Mouse (Mus musculus): ENCODE measurements around the gene Usp48. TPM values are rescaled to one million over a fixed set of nuclear protein-coding genes. Genes with fewer than 3 reads are reported as not detected.
A peak's percentile ranks its signal among the peaks of the same experiment; 100 is the strongest.

Gene Usp48
- polyA plus RNA-seq, 1 experiment, result 109 TPM

GRCm38 (mm10) chr4:137629354-137629753 lies 35.8 kb downstream of the Usp48 start:
- H3K4me1 ChIP-seq (replicated peaks; ENCODE audit: control insufficient read depth, insufficient read depth, low read length), result no peaks in the 10 kb centered on the region
- no peak for DNase-seq
- WGBS, result 90% methylated on average over 7 of the region's 7 CpGs
- peaks cover 64% of the 10 kb centered on the region for H3K36me3 ChIP-seq (ENCODE audit: control insufficient read depth, insufficient read depth, low read length)
- H3K27ac ChIP-seq (ENCODE audit: control insufficient read depth, insufficient read depth, low read length), result no peak overlapping the region
- no peaks in the 10 kb centered on the region for H3K27me3 ChIP-seq (ENCODE audit: control insufficient read depth, insufficient read depth, low read length)
- no peak for TF ChIP-seq CTCF (IDR thresholded peaks at IDR 0.05; ENCODE audit: borderline replicate concordance, control insufficient read depth, extremely low read depth, insufficient read depth, low read length, poor library complexity)
- TF ChIP-seq POLR2A (IDR thresholded peaks at IDR 0.05; ENCODE audit: control insufficient read depth, extremely low read depth, insufficient read depth, low read length, poor library complexity), result no peak
- H3K4me3 ChIP-seq (ENCODE audit: control insufficient read depth, insufficient read depth, low read length), result no peak overlapping the region

GRCm38 (mm10) chr4:137630153-137630552 lies 36.6 kb downstream of the Usp48 start:
- DNase-seq, result no peak
- H3K27me3 ChIP-seq (ENCODE audit: control insufficient read depth, insufficient read depth, low read length), result no peaks in the 10 kb centered on the region
- H3K27ac ChIP-seq (ENCODE audit: control insufficient read depth, insufficient read depth, low read length), result no peak overlapping the region
- no peaks in the 10 kb centered on the region for H3K4me1 ChIP-seq (replicated peaks; ENCODE audit: control insufficient read depth, insufficient read depth, low read length)
- 96% methylated on average over 2 of the region's 2 CpGs for WGBS
- H3K36me3 ChIP-seq (ENCODE audit: control insufficient read depth, insufficient read depth, low read length), result peaks cover 68% of the 10 kb centered on the region
- TF ChIP-seq POLR2A (IDR thresholded peaks at IDR 0.05; ENCODE audit: control insufficient read depth, extremely low read depth, insufficient read depth, low read length, poor library complexity), result no peak
- no peak for TF ChIP-seq CTCF (IDR thresholded peaks at IDR 0.05; ENCODE audit: borderline replicate concordance, control insufficient read depth, extremely low read depth, insufficient read depth, low read length, poor library complexity)
- no peak overlapping the region for H3K4me3 ChIP-seq (ENCODE audit: control insufficient read depth, insufficient read depth, low read length)

- H3K27ac ChIP-seq (ENCODE audit: control insufficient read depth, insufficient read depth, low read length), result no peak overlapping the region
Measured at GRCm38 (mm10) chr4:137631596-137631995, 38.0 kb downstream of the Usp48 start.

GRCm38 (mm10) chr4:137633394-137633793 lies 39.8 kb downstream of the Usp48 start:
- H3K4me1 ChIP-seq (replicated peaks; ENCODE audit: control insufficient read depth, insufficient read depth, low read length), result no peaks in the 10 kb centered on the region
- WGBS, result 87% methylated on average over 4 of the region's 4 CpGs
- H3K27ac ChIP-seq (ENCODE audit: control insufficient read depth, insufficient read depth, low read length), result no peak overlapping the region
- no peak for TF ChIP-seq POLR2A (IDR thresholded peaks at IDR 0.05; ENCODE audit: control insufficient read depth, extremely low read depth, insufficient read depth, low read length, poor library complexity)
- no peak for TF ChIP-seq CTCF (IDR thresholded peaks at IDR 0.05; ENCODE audit: borderline replicate concordance, control insufficient read depth, extremely low read depth, insufficient read depth, low read length, poor library complexity)
- peaks cover 81% of the 10 kb centered on the region for H3K36me3 ChIP-seq (ENCODE audit: control insufficient read depth, insufficient read depth, low read length)
- H3K4me3 ChIP-seq (ENCODE audit: control insufficient read depth, insufficient read depth, low read length), result no peak overlapping the region
- H3K27me3 ChIP-seq (ENCODE audit: control insufficient read depth, insufficient read depth, low read length), result no peaks in the 10 kb centered on the region
- no peak for DNase-seq

More at GRCm38 (mm10) chr4:137631596-137631995, 38.0 kb downstream of the Usp48 start:
- TF ChIP-seq POLR2A (IDR thresholded peaks at IDR 0.05; ENCODE audit: control insufficient read depth, extremely low read depth, insufficient read depth, low read length, poor library complexity) (no peak), CTCF (IDR thresholded peaks at IDR 0.05; ENCODE audit: borderline replicate concordance, control insufficient read depth, extremely low read depth, insufficient read depth, low read length, poor library complexity) (no peak)
- Histone ChIP-seq H3K36me3 (ENCODE audit: control insufficient read depth, insufficient read depth, low read length) (peaks cover 74% of the 10 kb centered on the region), H3K27me3 (ENCODE audit: control insufficient read depth, insufficient read depth, low read length) (no peaks in the 10 kb centered on the region), H3K4me3 (ENCODE audit: control insufficient read depth, insufficient read depth, low read length) (no peak overlapping the region), H3K4me1 (replicated peaks; ENCODE audit: control insufficient read depth, insufficient read depth, low read length) (no peaks in the 10 kb centered on the region)
- 96% methylated on average over 3 of the region's 3 CpGs for WGBS
- DNase-seq, result no peak

- peaks cover 4% of the 10 kb centered on the region for H3K4me1 ChIP-seq (replicated peaks; ENCODE audit: control insufficient read depth, insufficient read depth, low read length)
- WGBS, result 98% methylated on average over 3 of the region's 3 CpGs
- no peak for DNase-seq
- no peak for TF ChIP-seq CTCF (IDR thresholded peaks at IDR 0.05; ENCODE audit: borderline replicate concordance, control insufficient read depth, extremely low read depth, insufficient read depth, low read length, poor library complexity)
- TF ChIP-seq POLR2A (IDR thresholded peaks at IDR 0.05; ENCODE audit: control insufficient read depth, extremely low read depth, insufficient read depth, low read length, poor library complexity), result no peak
- no peaks in the 10 kb centered on the region for H3K27me3 ChIP-seq (ENCODE audit: control insufficient read depth, insufficient read depth, low read length)
- peaks cover 76% of the 10 kb centered on the region for H3K36me3 ChIP-seq (ENCODE audit: control insufficient read depth, insufficient read depth, low read length)
- no peak overlapping the region for H3K27ac ChIP-seq (ENCODE audit: control insufficient read depth, insufficient read depth, low read length)
- no peak overlapping the region for H3K4me3 ChIP-seq (ENCODE audit: control insufficient read depth, insufficient read depth, low read length)
Measured at GRCm38 (mm10) chr4:137636597-137636996, 43.0 kb downstream of the Usp48 start.

GRCm38 (mm10) chr4:137641556-137641955 lies 48.0 kb downstream of the Usp48 start:
- peaks cover 60% of the 10 kb centered on the region for H3K36me3 ChIP-seq (ENCODE audit: control insufficient read depth, insufficient read depth, low read length)
- WGBS, result 11% methylated on average over 5 of the region's 5 CpGs
- H3K4me3 ChIP-seq (ENCODE audit: control insufficient read depth, insufficient read depth, low read length), result no peak overlapping the region
- H3K4me1 ChIP-seq (replicated peaks; ENCODE audit: control insufficient read depth, insufficient read depth, low read length), result peaks cover 4% of the 10 kb centered on the region
- H3K27ac ChIP-seq (ENCODE audit: control insufficient read depth, insufficient read depth, low read length), result no peak overlapping the region
- no peak for TF ChIP-seq CTCF (IDR thresholded peaks at IDR 0.05; ENCODE audit: borderline replicate concordance, control insufficient read depth, extremely low read depth, insufficient read depth, low read length, poor library complexity)
- TF ChIP-seq POLR2A (IDR thresholded peaks at IDR 0.05; ENCODE audit: control insufficient read depth, extremely low read depth, insufficient read depth, low read length, poor library complexity), result no peak
- H3K27me3 ChIP-seq (ENCODE audit: control insufficient read depth, insufficient read depth, low read length), result no peaks in the 10 kb centered on the region
- peak; percentile 27 for DNase-seq

GRCm38 (mm10) chr4:137642101-137642500 lies 48.5 kb downstream of the Usp48 start:
- no peak overlapping the region for H3K4me3 ChIP-seq (ENCODE audit: control insufficient read depth, insufficient read depth, low read length)
- 65% methylated on average over 2 of the region's 2 CpGs for WGBS
- TF ChIP-seq CTCF (IDR thresholded peaks at IDR 0.05; ENCODE audit: borderline replicate concordance, control insufficient read depth, extremely low read depth, insufficient read depth, low read length, poor library complexity), result no peak
- no peak for TF ChIP-seq POLR2A (IDR thresholded peaks at IDR 0.05; ENCODE audit: control insufficient read depth, extremely low read depth, insufficient read depth, low read length, poor library complexity)
- no peak overlapping the region for H3K27ac ChIP-seq (ENCODE audit: control insufficient read depth, insufficient read depth, low read length)
- H3K36me3 ChIP-seq (ENCODE audit: control insufficient read depth, insufficient read depth, low read length), result peaks cover 59% of the 10 kb centered on the region
- no peak for DNase-seq
- no peaks in the 10 kb centered on the region for H3K27me3 ChIP-seq (ENCODE audit: control insufficient read depth, insufficient read depth, low read length)
- H3K4me1 ChIP-seq (replicated peaks; ENCODE audit: control insufficient read depth, insufficient read depth, low read length), result peaks cover 4% of the 10 kb centered on the region
